Mouse (Mus musculus): ENCODE measurements around the gene Olfr890. TPM values are rescaled to one million over a fixed set of nuclear protein-coding genes. Genes with fewer than 3 reads are reported as not detected.

The Olfr890 gene
- not detected for total RNA-seq (2023)

GRCm38 (mm10) chr9:38142217-38142616, at the start of gene Olfr890:
Olfr890 (plus strand) TSS chr9:38142517.

GRCm38 (mm10) chr9:38107828-38108227, 34.5 kb upstream of the Olfr890 start, which contains the start of gene Olfr888:
Olfr888 (plus strand) TSS chr9:38108128.

GRCm38 (mm10) chr9:38114898-38115297, 27.4 kb upstream of the Olfr890 start, which contains the start of gene Olfr889:
Olfr889 (plus strand) TSS chr9:38115198.

GRCm38 (mm10) chr9:38180721-38181120, 38.4 kb downstream of the Olfr890 start, which contains the start of gene Olfr891:
Olfr891 (minus strand) TSS chr9:38180821.

Other genes with a start within 250 kb of the Olfr890 start
- not detected for gene Olfr145, start 245.8 kb upstream of the Olfr890 start, total RNA-seq (2023)
- not detected for gene Olfr878, start 224.7 kb upstream of the Olfr890 start, total RNA-seq (2023)
- gene Olfr881, start 150.7 kb upstream of the Olfr890 start, total RNA-seq (2023): not detected
- gene Olfr883, start 116.7 kb upstream of the Olfr890 start, total RNA-seq (2023): not detected
- gene Olfr884, start 96.0 kb upstream of the Olfr890 start, total RNA-seq (2023): not detected
- not detected for gene Olfr885, start 81.2 kb upstream of the Olfr890 start, total RNA-seq (2023)
- not detected for gene Olfr887, start 58.4 kb upstream of the Olfr890 start, total RNA-seq (2023)
- gene Olfr888, start 34.4 kb upstream of the Olfr890 start, total RNA-seq (2023): not detected
- not detected for gene Olfr889, start 27.3 kb upstream of the Olfr890 start, total RNA-seq (2023)
- gene Olfr891, start 38.3 kb downstream of the Olfr890 start, total RNA-seq (2023): not detected
- gene Olfr893, start 65.8 kb downstream of the Olfr890 start, total RNA-seq (2023): not detected
- not detected for gene Olfr894, start 75.5 kb downstream of the Olfr890 start, total RNA-seq (2023)
- not detected for gene Olfr143, start 110.3 kb downstream of the Olfr890 start, total RNA-seq (2023)
- not detected for gene Olfr895, start 125.3 kb downstream of the Olfr890 start, total RNA-seq (2023)
- gene Olfr896-ps1, start 148.6 kb downstream of the Olfr890 start, total RNA-seq (2023): not detected
- not detected for gene Olfr25, start 186.5 kb downstream of the Olfr890 start, total RNA-seq (2023)
- not detected for gene Olfr898, start 205.9 kb downstream of the Olfr890 start, total RNA-seq (2023)
- not detected for gene Olfr250, start 224.4 kb downstream of the Olfr890 start, total RNA-seq (2023)
- not detected for gene Olfr251, start 234.6 kb downstream of the Olfr890 start, total RNA-seq (2023)

Data from T-cell, adult 66 days (primary cell).